Mouse (Mus musculus) gastrocnemius, adult 8-10 months (tissue): ENCODE measurements around the gene Fads2. TPM values are rescaled to one million over a fixed set of nuclear protein-coding genes. Genes with fewer than 3 reads are reported as not detected.
A peak's percentile ranks its signal among the peaks of the same experiment; 100 is the strongest.

ENCODE experiments used
- DNase-seq, 2 experiments: peaks; one replicate each; pipeline ENCODE4 v3.0.0; 2022; ENCODE audit warnings: low spot score in 2 of 2
- total RNA-seq, 4 experiments: library from RNA; stranded (reverse); gene quantifications; 2 replicates each; pipeline ENCODE4 v1.2.4; 2022

Fads2 gene
- total RNA-seq, 4 experiments from 2014 or later, result 1.2 to 2.0 (median 1.5) TPM

DNA sequence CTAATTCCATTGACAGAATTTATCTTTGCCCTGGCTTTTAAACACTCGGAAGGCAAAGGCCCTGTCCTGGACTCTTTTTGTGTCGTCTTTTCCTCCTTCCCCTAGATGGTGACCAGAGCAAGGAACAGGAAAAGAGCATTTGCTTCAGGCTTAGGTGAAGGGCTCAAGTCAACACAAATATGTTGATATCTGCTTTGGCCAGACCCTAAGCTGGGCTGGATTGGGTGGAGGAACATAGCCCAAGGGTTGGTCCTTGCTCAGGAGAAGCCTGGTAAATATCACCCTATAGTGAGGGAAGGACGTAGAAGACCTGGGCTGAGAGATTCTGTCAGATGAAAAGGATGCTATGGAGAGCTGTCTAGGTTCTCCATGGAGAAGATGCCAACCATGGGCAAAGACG, 85.4 kb downstream of the Fads2 start:
- DNase-seq, result no peak

DNA sequence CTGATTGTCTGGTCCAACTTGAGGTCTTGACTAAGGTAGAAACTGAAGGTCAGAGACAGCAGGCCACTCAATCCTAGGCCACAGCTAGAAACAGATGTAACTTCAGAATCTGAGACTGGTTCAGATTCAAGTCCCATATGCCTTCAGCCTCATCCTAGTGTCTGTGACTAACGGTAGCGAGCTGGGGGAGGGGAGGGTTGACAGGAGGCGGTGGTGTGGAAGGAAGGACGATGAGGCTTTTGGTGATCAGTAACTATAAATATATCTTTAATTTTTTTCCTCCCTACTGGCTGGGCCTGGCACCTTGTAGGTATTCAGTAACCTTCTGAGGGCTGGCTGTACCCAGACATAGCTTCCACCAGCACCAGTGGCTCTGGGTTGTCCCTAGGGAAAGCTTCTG, 86.1 kb downstream of the Fads2 start:
- DNase-seq, result no peak

DNA sequence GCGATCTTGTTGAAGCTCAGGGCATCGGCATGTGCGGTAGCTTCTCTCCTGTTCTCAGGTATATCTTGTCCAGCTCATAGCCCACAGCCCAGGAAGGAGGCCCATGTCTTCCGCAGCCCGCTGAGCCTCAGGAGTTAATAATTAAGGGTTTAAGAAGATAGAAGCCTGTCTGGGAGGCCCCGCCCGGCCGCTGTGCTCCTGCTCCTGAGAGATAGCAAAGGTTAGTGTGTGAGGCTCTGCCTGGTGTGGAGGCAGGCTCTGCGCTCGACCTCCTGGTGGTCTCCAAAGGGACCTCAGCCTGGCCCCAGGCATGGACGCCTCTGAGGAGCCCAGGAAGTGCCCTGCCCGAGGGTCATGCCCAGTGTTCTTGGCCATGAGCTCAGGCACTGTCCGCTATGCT, 86.7 kb downstream of the Fads2 start:
- no peak for DNase-seq

DNA sequence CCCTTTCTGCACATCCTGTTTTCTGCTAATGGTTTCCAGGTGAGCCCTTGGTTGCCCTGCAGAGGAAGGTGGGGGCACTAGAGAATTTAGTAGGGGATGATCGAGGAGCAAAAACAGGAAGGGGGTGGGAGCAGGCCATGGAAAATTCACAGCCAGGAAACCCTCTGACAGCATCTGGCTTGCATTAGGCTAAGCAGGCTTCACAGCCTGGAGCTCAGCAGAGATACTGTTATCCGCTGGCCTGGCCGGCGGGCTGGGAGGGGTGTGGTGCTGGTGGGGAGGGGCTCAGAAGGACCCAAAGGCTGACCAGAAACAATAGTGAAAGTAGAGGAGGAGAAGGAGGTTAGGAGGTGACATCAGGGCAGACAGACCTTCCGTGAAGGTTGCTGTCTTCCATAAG, 87.6 kb downstream of the Fads2 start:
- peak in 1 of 2 experiments; percentile 68 for DNase-seq

DNA sequence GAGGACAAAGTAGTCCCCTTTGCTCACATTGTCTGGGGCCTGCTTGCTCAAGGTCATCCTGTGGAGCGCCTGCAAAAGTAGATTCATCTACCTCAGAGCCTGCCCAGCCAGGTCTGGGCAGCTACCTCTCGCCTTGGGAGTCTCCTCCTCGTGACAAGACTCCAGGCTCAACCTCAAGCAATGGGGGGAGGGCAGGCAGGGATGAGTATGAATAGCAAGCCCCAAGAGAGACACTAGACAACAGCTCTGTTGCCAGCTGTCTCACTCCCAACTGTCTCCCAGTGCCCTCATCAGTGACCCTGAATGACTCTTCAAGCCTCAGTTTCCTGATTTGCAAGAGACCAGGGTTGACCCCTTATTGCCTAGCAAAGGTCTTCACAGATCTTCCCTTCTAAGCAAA, 88.2 kb downstream of the Fads2 start:
- peak in 1 of 2 experiments; percentile 62 for DNase-seq

DNA sequence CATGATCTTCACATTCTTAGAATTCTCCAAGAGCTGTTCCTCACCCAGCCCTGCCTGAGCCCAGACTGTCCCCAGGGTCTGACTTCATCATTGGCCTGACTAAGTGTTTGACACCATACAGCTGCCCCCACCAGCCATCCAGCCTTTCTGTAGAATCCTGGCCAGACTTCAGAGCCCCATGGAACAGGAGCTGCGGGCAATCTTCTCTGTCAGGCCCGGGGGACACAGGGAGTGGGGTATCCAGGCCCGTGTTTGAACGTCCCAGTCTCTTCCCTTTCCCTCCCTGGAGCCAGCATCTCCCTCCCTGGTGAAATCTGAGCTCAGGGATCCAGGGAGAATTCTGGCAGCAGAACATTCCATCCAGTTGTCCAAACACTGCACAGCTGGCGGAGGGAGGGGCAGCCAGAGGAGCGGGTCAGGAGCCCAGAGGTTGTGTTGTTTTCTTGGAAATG, 88.7 kb downstream of the Fads2 start:
- peak; percentile 72 to 77 for DNase-seq

Other genes starting within 250 kb of the Fads2 start
- 1 to 10 TPM; 1.5 to 4.6 (median 2.9) TPM for gene Incenp, start 202.2 kb downstream of the Fads2 start, total RNA-seq
- gene Fth1, start 121.1 kb downstream of the Fads2 start, total RNA-seq, result 1,000 to 10,000 TPM; 1,901 to 2,305 (median 2,120) TPM
- gene Best1, start 100.1 kb downstream of the Fads2 start, total RNA-seq, result under 1 TPM in 3 of 4 experiments, not detected in 1; 0.39 to 0.46 (median 0.45) TPM
- gene Rab3il1, start 100.1 kb downstream of the Fads2 start, total RNA-seq, result 1 to 10 TPM; 2.5 to 3.9 (median 3.3) TPM
- gene Fads3, start 60.2 kb downstream of the Fads2 start, total RNA-seq, result 1 to 10 TPM; 1.5 to 4.9 (median 3.5) TPM
- gene Fads1, start 81.1 kb upstream of the Fads2 start, total RNA-seq, result 1 to 10 TPM; 2.5 to 6.0 (median 4.2) TPM
- 10 to 100 TPM; 74.3 to 86.5 (median 83.2) TPM for gene Tmem258, start 102.3 kb upstream of the Fads2 start, total RNA-seq
- gene Fen1, start 102.4 kb upstream of the Fads2 start, total RNA-seq, result 1 to 10 TPM; 4.2 to 5.4 (median 4.7) TPM
- gene Myrf, start 139.0 kb upstream of the Fads2 start, total RNA-seq, result not detected
- 10 to 100 TPM in 1 of 4 experiments, 1 to 10 TPM in 3; 7.9 to 10.7 (median 8.8) TPM for gene Dagla, start 203.1 kb upstream of the Fads2 start, total RNA-seq